Comparison of ENCODE assay signal across 31 mouse cellular contexts in the genomic region with DNA sequence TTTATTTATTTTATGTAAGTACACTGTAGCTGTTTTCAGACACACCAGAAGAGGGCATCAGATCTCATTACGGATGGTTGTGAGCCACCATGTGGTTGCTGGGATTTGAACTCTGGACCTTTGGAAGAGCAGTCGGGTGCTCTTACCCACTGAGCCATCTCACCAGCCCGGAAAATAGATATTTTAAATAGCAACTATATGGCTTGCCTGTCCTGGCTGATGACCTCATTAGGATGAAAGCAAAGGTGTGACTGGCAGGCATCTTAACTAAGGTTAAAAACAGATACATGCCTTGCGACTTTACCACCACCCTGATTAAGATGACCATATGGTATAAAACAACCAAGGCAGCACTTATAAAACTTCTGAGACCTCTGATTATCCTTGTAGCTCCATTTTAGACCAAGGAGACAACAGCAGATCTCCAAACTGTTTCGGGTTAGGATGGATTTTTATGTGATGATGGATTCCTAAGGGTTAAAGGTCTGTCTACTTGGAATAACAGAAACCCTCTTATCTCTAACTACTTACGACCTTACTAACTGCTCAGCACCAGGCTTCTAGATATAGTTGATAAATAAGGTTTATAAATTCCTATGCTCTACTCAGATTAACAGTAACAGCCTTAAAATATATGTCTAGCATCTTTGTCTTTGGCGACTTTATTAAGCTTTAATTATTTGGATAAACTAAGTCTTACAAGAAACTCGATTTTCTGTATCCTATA.
"Had no signal": no experiment of that assay in that cellular context is flagged by ENCODE, and none has a peak within 500 bp of the region (broad histone marks: within the 10 kb centered on the region; RNA-seq: fewer than 3 reads in every experiment).

No protein-coding gene starts in this region.

- ATAC-seq: liver, embryonic 12.5 days; lung, postnatal 0 days; midbrain, embryonic 13.5 days; midbrain, embryonic 15.5 days; midbrain, embryonic 16.5 days had no signal

- H3K9me3 ChIP-seq: limb, embryonic 10.5 days; limb, embryonic 12.5 days; limb, embryonic 13.5 days; limb, embryonic 15.5 days; liver, embryonic 12.5 days; liver, embryonic 13.5 days; liver, embryonic 15.5 days; lung, embryonic 15.5 days; megakaryocyte, embryonic 14.5 days; midbrain, embryonic 10.5 days; midbrain, embryonic 12.5 days; midbrain, embryonic 13.5 days; midbrain, embryonic 15.5 days; neural tube, embryonic 12.5 days had no signal

- H3K4me3 ChIP-seq: left cerebral cortex, adult 2 months; limb, embryonic 10.5 days; limb, embryonic 12.5 days; limb, embryonic 13.5 days; limb, embryonic 15.5 days; liver, embryonic 12.5 days; liver, embryonic 13.5 days; liver, embryonic 15.5 days; lung, embryonic 15.5 days; megakaryocyte, embryonic 14.5 days; midbrain, embryonic 10.5 days; midbrain, embryonic 12.5 days; midbrain, embryonic 13.5 days; midbrain, embryonic 15.5 days; myocyte; neural tube, embryonic 12.5 days had no signal

- DNase-seq: left cerebral cortex, postnatal 4 days; liver; liver, embryonic 13.5 days; lung, adult 18-20 months; lung, adult 2 months; lung, embryonic 14.5 days; lung, postnatal 10 days; lung, postnatal 14 days; lung, postnatal 36 days; lung, postnatal 4 days; midbrain, embryonic 14.5 days had no signal

- H3K4me2 ChIP-seq: limb, embryonic 12.5 days; limb, embryonic 13.5 days; limb, embryonic 15.5 days; liver, embryonic 11.5 days; liver, embryonic 12.5 days; liver, embryonic 13.5 days; liver, embryonic 15.5 days; lung, embryonic 14.5 days; lung, embryonic 15.5 days; midbrain, embryonic 11.5 days; midbrain, embryonic 12.5 days; midbrain, embryonic 13.5 days; midbrain, embryonic 15.5 days; neural tube, embryonic 12.5 days had no signal

- H3K4me1 ChIP-seq: limb, embryonic 10.5 days; limb, embryonic 12.5 days; limb, embryonic 13.5 days; limb, embryonic 15.5 days; lung, embryonic 15.5 days; midbrain, embryonic 12.5 days; midbrain, embryonic 13.5 days; midbrain, embryonic 15.5 days; neural tube, embryonic 12.5 days had no signal

- H3K27ac ChIP-seq: left cerebral cortex, adult 2 months; limb, embryonic 10.5 days; limb, embryonic 12.5 days; limb, embryonic 13.5 days; limb, embryonic 15.5 days; liver, embryonic 12.5 days; liver, embryonic 13.5 days; liver, embryonic 15.5 days; lung, embryonic 15.5 days; macrophage; midbrain, embryonic 10.5 days; midbrain, embryonic 12.5 days; midbrain, embryonic 13.5 days; midbrain, embryonic 15.5 days; neural tube, embryonic 12.5 days had no signal

- H3K36me3 ChIP-seq: limb, embryonic 10.5 days; limb, embryonic 12.5 days; limb, embryonic 13.5 days; limb, embryonic 15.5 days; liver, embryonic 12.5 days; liver, embryonic 13.5 days; liver, embryonic 15.5 days; lung, embryonic 15.5 days; midbrain, embryonic 10.5 days; midbrain, embryonic 12.5 days; midbrain, embryonic 13.5 days; midbrain, embryonic 15.5 days; neural tube, embryonic 12.5 days had no signal

- H3K9ac ChIP-seq: limb, embryonic 12.5 days; limb, embryonic 13.5 days; limb, embryonic 15.5 days; liver, embryonic 12.5 days; liver, embryonic 13.5 days; liver, embryonic 15.5 days; lung, embryonic 14.5 days; lung, embryonic 15.5 days; midbrain, embryonic 12.5 days; midbrain, embryonic 13.5 days; midbrain, embryonic 15.5 days; neural tube, embryonic 12.5 days had no signal

- H3K27me3 ChIP-seq: limb, embryonic 12.5 days; limb, embryonic 13.5 days; limb, embryonic 15.5 days; liver, embryonic 12.5 days; liver, embryonic 13.5 days; liver, embryonic 15.5 days; lung, embryonic 15.5 days; midbrain, embryonic 12.5 days; midbrain, embryonic 13.5 days; midbrain, embryonic 15.5 days; neural tube, embryonic 12.5 days had no signal
